Mouse (Mus musculus): ENCODE results near the gene Galnt13. TPM values are rescaled to one million over a fixed set of nuclear protein-coding genes. Genes with fewer than 3 reads are reported as not detected.
"Not testable (repeated sequence)": the region's sequence is repeated elsewhere in the genome, so short reads cannot be mapped to it uniquely, and the experiment has no call there.

Gene Galnt13
- polyA plus RNA-seq, 1 experiment = not detected

DNA sequence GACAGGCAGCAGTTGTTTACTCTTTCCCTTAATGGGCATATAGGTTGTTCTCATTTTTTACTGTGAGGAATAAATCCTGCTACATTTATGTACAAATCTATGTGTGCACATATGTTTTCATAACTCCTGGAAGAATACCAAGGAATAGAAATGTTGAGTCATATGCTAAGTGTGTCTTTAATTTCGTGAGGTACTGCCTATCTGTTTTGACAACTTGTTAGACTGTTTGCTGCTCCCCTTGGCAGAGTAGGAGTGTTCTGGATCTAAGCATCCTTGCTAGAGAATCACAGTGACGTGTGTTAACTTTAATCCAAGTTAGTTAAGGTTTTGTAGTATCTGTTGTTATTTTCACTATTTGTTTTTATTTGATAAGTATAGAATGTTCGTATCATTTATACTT, 91.0 kb downstream of the Galnt13 start:
- H3K4me3 ChIP-seq (replicated peaks) = no peak overlapping the region
- TF ChIP-seq TAL1 (IDR thresholded peaks at IDR 0.05; ENCODE audit: low read length) (no peak), GATA1 (IDR thresholded peaks at IDR 0.05; ENCODE audit: low read length) (no peak)
- H3K36me3 ChIP-seq (ENCODE audit: control insufficient read depth) = no peaks in the 10 kb centered on the region
- no peaks in the 10 kb centered on the region for H3K4me1 ChIP-seq (ENCODE audit: control insufficient read depth)
- no peaks in the 10 kb centered on the region for H3K27me3 ChIP-seq (ENCODE audit: control insufficient read depth)
- H3K9me3 ChIP-seq (ENCODE audit: control insufficient read depth, low read length) = no peaks in the 10 kb centered on the region; the same call in 1 of the 2 replicates

GRCm38 (mm10) chr2:54558357-54559153, 122.4 kb downstream of the Galnt13 start:
- Histone ChIP-seq H3K4me1 (ENCODE audit: control insufficient read depth) (no peaks in the 10 kb centered on the region), H3K9me3 (ENCODE audit: control insufficient read depth, low read length) (no peaks in the 10 kb centered on the region; the same call in 1 of the 2 replicates), H3K4me3 (replicated peaks) (no peak overlapping the region), H3K36me3 (ENCODE audit: control insufficient read depth) (no peaks in the 10 kb centered on the region), H3K27me3 (ENCODE audit: control insufficient read depth) (no peaks in the 10 kb centered on the region)
- no peak for TF ChIP-seq TAL1 (IDR thresholded peaks at IDR 0.05; ENCODE audit: low read length)
- no peak for TF ChIP-seq GATA1 (IDR thresholded peaks at IDR 0.05; ENCODE audit: low read length)

- no peak for TF ChIP-seq TAL1 (IDR thresholded peaks at IDR 0.05; ENCODE audit: low read length)
- no peak for TF ChIP-seq GATA1 (IDR thresholded peaks at IDR 0.05; ENCODE audit: low read length)
- H3K4me3 ChIP-seq (replicated peaks) = no peak overlapping the region
- H3K27me3 ChIP-seq (ENCODE audit: control insufficient read depth) = no peaks in the 10 kb centered on the region
- no peaks in the 10 kb centered on the region for H3K4me1 ChIP-seq (ENCODE audit: control insufficient read depth)
- no peaks in the 10 kb centered on the region for H3K36me3 ChIP-seq (ENCODE audit: control insufficient read depth)
- peaks cover 8% of the 10 kb centered on the region; the same call in 1 of the 2 replicates for H3K9me3 ChIP-seq (ENCODE audit: control insufficient read depth, low read length)
These were observed 129.0 kb downstream of the Galnt13 start for GRCm38 (mm10) chr2:54565068-54565467.

DNA sequence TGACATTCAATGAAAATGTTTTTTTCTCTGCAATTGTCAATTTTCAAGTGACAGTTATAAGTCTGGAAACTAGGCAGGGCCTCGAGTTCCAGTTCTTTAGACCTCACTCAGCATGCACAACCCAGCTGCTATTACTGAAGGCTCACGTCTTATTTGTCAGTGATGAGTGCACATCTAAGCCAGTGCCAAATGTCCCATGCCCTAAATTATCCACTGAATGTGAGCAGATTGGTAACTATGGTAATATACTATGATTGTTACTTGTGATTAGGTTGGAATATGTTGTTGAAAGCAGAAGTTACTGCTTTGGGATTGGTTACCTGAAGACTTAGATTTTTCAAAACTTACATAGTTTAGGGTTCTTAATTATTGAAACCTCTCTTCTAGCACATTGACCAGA, 131.1 kb downstream of the Galnt13 start:
- TF ChIP-seq TAL1 (IDR thresholded peaks at IDR 0.05; ENCODE audit: low read length) (no peak), GATA1 (IDR thresholded peaks at IDR 0.05; ENCODE audit: low read length) (no peak)
- Histone ChIP-seq H3K27me3 (ENCODE audit: control insufficient read depth) (no peaks in the 10 kb centered on the region), H3K36me3 (ENCODE audit: control insufficient read depth) (no peaks in the 10 kb centered on the region)

DNA sequence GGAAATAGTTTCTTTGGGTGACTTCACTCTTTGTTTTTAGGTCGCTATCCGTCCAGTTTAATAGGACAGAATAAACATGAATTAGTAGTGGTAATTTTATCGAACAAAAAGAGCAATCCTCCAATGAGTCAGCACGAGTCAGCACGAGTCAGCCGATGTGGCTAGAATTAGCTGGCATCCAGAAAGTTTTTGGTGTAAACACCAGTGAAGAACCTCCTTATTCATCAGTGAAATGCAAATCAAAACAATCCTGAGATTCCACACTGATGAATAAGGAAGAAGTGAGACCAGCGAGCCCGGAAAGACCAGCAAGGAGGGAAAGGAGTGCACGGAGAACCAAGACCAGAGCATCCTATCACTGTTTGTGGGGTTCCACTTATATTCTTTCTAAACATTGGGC, 131.5 kb downstream of the Galnt13 start:
- no peak for TF ChIP-seq TAL1 (IDR thresholded peaks at IDR 0.05; ENCODE audit: low read length)
- TF ChIP-seq GATA1 (IDR thresholded peaks at IDR 0.05; ENCODE audit: low read length) = no peak
- Histone ChIP-seq H3K27me3 (ENCODE audit: control insufficient read depth) (no peaks in the 10 kb centered on the region), H3K9me3 (ENCODE audit: control insufficient read depth, low read length) (peaks cover 8% of the 10 kb centered on the region; the same call in 1 of the 2 replicates), H3K36me3 (ENCODE audit: control insufficient read depth) (no peaks in the 10 kb centered on the region), H3K4me3 (replicated peaks) (no peak overlapping the region), H3K4me1 (ENCODE audit: control insufficient read depth) (no peaks in the 10 kb centered on the region)

More for the DNA sequence above, 131.1 kb downstream of the Galnt13 start:
- no peak overlapping the region for H3K4me3 ChIP-seq (replicated peaks)
- H3K9me3 ChIP-seq (ENCODE audit: control insufficient read depth, low read length) = peaks cover 8% of the 10 kb centered on the region; the same call in 1 of the 2 replicates
- H3K4me1 ChIP-seq (ENCODE audit: control insufficient read depth) = no peaks in the 10 kb centered on the region

- not testable (repeated sequence) for H3K9me3 ChIP-seq (ENCODE audit: control insufficient read depth, low read length); H3K27me3 ChIP-seq (ENCODE audit: control insufficient read depth); H3K36me3 ChIP-seq (ENCODE audit: control insufficient read depth); H3K4me3 ChIP-seq (replicated peaks); H3K4me1 ChIP-seq (ENCODE audit: control insufficient read depth)
These were observed 277.7 kb downstream of the Galnt13 start for GRCm38 (mm10) chr2:54713817-54714216.

GRCm38 (mm10) chr2:54751232-54751631, 315.1 kb downstream of the Galnt13 start:
- no peaks in the 10 kb centered on the region for H3K36me3 ChIP-seq (ENCODE audit: control insufficient read depth)
- no peak overlapping the region for H3K4me3 ChIP-seq (replicated peaks)
- no peaks in the 10 kb centered on the region for H3K9me3 ChIP-seq (ENCODE audit: control insufficient read depth, low read length)
- TF ChIP-seq GATA1 (IDR thresholded peaks at IDR 0.05; ENCODE audit: low read length) (no peak), TAL1 (IDR thresholded peaks at IDR 0.05; ENCODE audit: low read length) (no peak)
- H3K27me3 ChIP-seq (ENCODE audit: control insufficient read depth) = no peaks in the 10 kb centered on the region
- H3K4me1 ChIP-seq (ENCODE audit: control insufficient read depth) = no peaks in the 10 kb centered on the region

GRCm38 (mm10) chr2:54759781-54760180, 323.7 kb downstream of the Galnt13 start:
- H3K27me3 ChIP-seq (ENCODE audit: control insufficient read depth) = no peaks in the 10 kb centered on the region
- no peak for TF ChIP-seq TAL1 (IDR thresholded peaks at IDR 0.05; ENCODE audit: low read length)
- no peaks in the 10 kb centered on the region for H3K36me3 ChIP-seq (ENCODE audit: control insufficient read depth)
- H3K4me1 ChIP-seq (ENCODE audit: control insufficient read depth) = no peaks in the 10 kb centered on the region
- no peak overlapping the region for H3K4me3 ChIP-seq (replicated peaks)
- no peaks in the 10 kb centered on the region for H3K9me3 ChIP-seq (ENCODE audit: control insufficient read depth, low read length)

GRCm38 (mm10) chr2:54778790-54779273, 342.7 kb downstream of the Galnt13 start:
- no peaks in the 10 kb centered on the region for H3K4me1 ChIP-seq (ENCODE audit: control insufficient read depth)
- H3K4me3 ChIP-seq (replicated peaks) = no peak overlapping the region
- H3K9me3 ChIP-seq (ENCODE audit: control insufficient read depth, low read length) = no peaks in the 10 kb centered on the region; the same call in 1 of the 2 replicates
- no peaks in the 10 kb centered on the region for H3K27me3 ChIP-seq (ENCODE audit: control insufficient read depth)
- H3K36me3 ChIP-seq (ENCODE audit: control insufficient read depth) = no peaks in the 10 kb centered on the region
- TF ChIP-seq TAL1 (IDR thresholded peaks at IDR 0.05; ENCODE audit: low read length) = no peak
- no peak for TF ChIP-seq GATA1 (IDR thresholded peaks at IDR 0.05; ENCODE audit: low read length)
